Mouse (Mus musculus) ES-E14 (cell line): ENCODE data around the gene Hspa4. TPM values are rescaled to one million over a fixed set of nuclear protein-coding genes. Genes with fewer than 3 reads are reported as not detected.
"Not testable (repeated sequence)": the region's sequence is repeated elsewhere in the genome, so short reads cannot be mapped to it uniquely, and the experiment has no call there.

ENCODE experiments used
- DNase-seq: peaks from one replicate; pipeline ENCODE4 v3.0.0-alpha.2; 2013; ENCODE audit warnings: low read depth, low spot score
- H3K27ac ChIP-seq: 2 replicates; pipeline ENCODE4 v1.5.1; 2012; ENCODE audit warnings: low read depth, mild to moderate bottlenecking, low read length, moderate library complexity, mixed read lengths; ENCODE audit not compliant: poor library complexity, insufficient read depth, severe bottlenecking
- H3K36me3 ChIP-seq: 2 replicates; pipeline ENCODE4 v1.6.1; 2012; ENCODE audit warnings: mild to moderate bottlenecking, low read length, moderate library complexity, mixed read lengths; ENCODE audit not compliant: control insufficient read depth, poor library complexity, insufficient read depth, severe bottlenecking
- H3K4me1 ChIP-seq, 2 experiments: fragments of 150-350 bp in 1 of 2; sonication (generic) in 1 of 2; 2 replicates each; pipeline ENCODE4 v1.6.1; 2012; ENCODE audit warnings: low read length in 2 of 2, mild to moderate bottlenecking in 1 of 2, mixed read lengths in 1 of 2; ENCODE audit not compliant: control insufficient read depth in 2 of 2, insufficient read depth in 2 of 2, poor library complexity in 1 of 2
- H3K4me3 ChIP-seq, 2 experiments: fragments of 150-350 bp in 1 of 2; sonication (generic) in 1 of 2; 2 replicates each; pipeline ENCODE4 v1.5.1; 2012; ENCODE audit warnings: low read length in 2 of 2, low read depth in 1 of 2, mild to moderate bottlenecking in 1 of 2, mixed read lengths in 1 of 2; ENCODE audit not compliant: insufficient read depth in 1 of 2, poor library complexity in 1 of 2, severe bottlenecking in 1 of 2
- H3K9ac ChIP-seq: 2 replicates; pipeline ENCODE4 v1.6.1; 2012; ENCODE audit warnings: low read depth, mild to moderate bottlenecking, low read length, mixed read lengths; ENCODE audit not compliant: poor library complexity, insufficient read depth, severe bottlenecking
- H3K9me3 ChIP-seq: fragments of 150-350 bp; sonication (generic); 2 replicates; pipeline ENCODE4 v1.6.1; 2012; ENCODE audit warnings: low read depth, mild to moderate bottlenecking, low read length; ENCODE audit not compliant: control insufficient read depth, insufficient read depth
- CHD2 ChIP-seq: IDR thresholded peaks from 2 replicates; pipeline ENCODE4 v1.6.1; 2014; ENCODE audit warnings: mild to moderate bottlenecking, low read depth, low read length, inconsistent platforms
- HCFC1 ChIP-seq: IDR thresholded peaks from 2 replicates; pipeline ENCODE4 v1.6.1; 2012; ENCODE audit warnings: low read length, inconsistent platforms, borderline replicate concordance; ENCODE audit not compliant: insufficient read depth
- MAFK ChIP-seq: IDR thresholded peaks from 2 replicates; pipeline ENCODE4 v1.6.1; 2014; ENCODE audit warnings: mild to moderate bottlenecking, low read depth, low read length, inconsistent platforms; ENCODE audit not compliant: insufficient read depth
- ZC3H11A ChIP-seq: IDR thresholded peaks from 2 replicates; pipeline ENCODE4 v1.6.1; 2012; ENCODE audit warnings: low read depth, mild to moderate bottlenecking, inconsistent platforms, low read length, borderline replicate concordance
- ZNF384 ChIP-seq: IDR thresholded peaks from 2 replicates; pipeline ENCODE4 v1.6.1; 2012; ENCODE audit warnings: low read depth, low read length, inconsistent platforms
- in situ Hi-C, 2 experiments: fragments of 600-800 bp; cut with MboI; formaldehyde crosslinking; loops; one replicate each; pipeline ENCODE4 v1.15.1; 2025; ENCODE audit warnings: low sequenced_read_pairs in 2 of 2, inconsistent platforms in 1 of 2; ENCODE audit not compliant: unreplicated experiment in 2 of 2
- total RNA-seq: library from RNA; depleted of rRNA; stranded (reverse); fragments of 300-350 nt; gene quantifications from 2 replicates; pipeline ENCODE4 v1.2.3, GENCODE M21; 2012

Hspa4 gene
- total RNA-seq, 1 experiment, result 280 TPM

GRCm38 (mm10) chr11:53318568-53318967 is 18.3 kb upstream of the Hspa4 start:
- not testable (repeated sequence) for DNase-seq
- TF ChIP-seq ZNF384, result peak; percentile 82

GRCm38 (mm10) chr11:53318041-53318440 is 17.8 kb upstream of the Hspa4 start:
- TF ChIP-seq ZNF384, result no peak
- TF ChIP-seq CHD2, result no peak
- no peak for TF ChIP-seq HCFC1
- no peak for TF ChIP-seq MAFK
- TF ChIP-seq ZC3H11A, result no peak
- peaks cover 7 to 11% of the 10 kb centered on the region in 2 experiments; a peak in 2 of 4 replicates for H3K4me1 ChIP-seq
- DNase-seq, result no peak
- H3K9me3 ChIP-seq, result no peaks in the 10 kb centered on the region
- H3K27ac ChIP-seq, result no peak overlapping the region; the same call in 1 of the 2 replicates
- in situ Hi-C loops, result no loop called here
- H3K36me3 ChIP-seq, result no peaks in the 10 kb centered on the region
- H3K4me3 ChIP-seq, result no peak overlapping the region
- H3K9ac ChIP-seq, result no peak overlapping the region

More at GRCm38 (mm10) chr11:53318568-53318967, 18.3 kb upstream of the Hspa4 start:
- H3K4me3 ChIP-seq, H3K9ac ChIP-seq, in situ Hi-C loops, H3K27ac ChIP-seq, H3K9me3 ChIP-seq, H3K36me3 ChIP-seq: not testable (repeated sequence)
- peaks cover 7 to 11% of the 10 kb centered on the region in 2 experiments; a peak in 2 of 4 replicates for H3K4me1 ChIP-seq

- no peak for TF ChIP-seq MAFK
- TF ChIP-seq ZNF384, result no peak
- TF ChIP-seq CHD2, result no peak
- TF ChIP-seq ZC3H11A, result no peak
- no peak for TF ChIP-seq HCFC1
These were observed 16.7 kb upstream of the Hspa4 start for GRCm38 (mm10) chr11:53316996-53317395.

DNA sequence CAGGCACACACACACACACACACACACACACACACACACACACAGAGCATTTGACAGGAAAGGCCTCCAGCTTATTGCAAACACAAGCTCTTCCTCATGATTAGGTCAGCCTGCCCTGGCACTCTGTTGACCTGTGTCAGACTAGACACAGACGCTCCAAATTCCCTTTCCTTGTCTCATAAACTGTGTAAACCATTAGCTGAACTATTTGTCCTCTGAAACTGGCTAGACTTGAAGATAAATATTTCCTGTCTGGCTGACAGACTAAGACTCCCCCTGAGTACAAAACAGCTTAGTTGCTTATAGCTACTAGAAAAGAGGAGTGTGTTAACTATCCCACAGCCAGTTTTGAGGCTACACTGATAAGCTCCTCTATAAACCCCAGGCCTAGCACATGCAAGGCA is 14.5 kb upstream of the Hspa4 start:
- TF ChIP-seq HCFC1 (no peak), CHD2 (no peak), MAFK (no peak), ZC3H11A (no peak), ZNF384 (no peak)
- in situ Hi-C loops, result no loop called here
- no peak for DNase-seq

More at GRCm38 (mm10) chr11:53316996-53317395, 16.7 kb upstream of the Hspa4 start:
- Histone ChIP-seq H3K27ac (peak overlapping the region; percentile 33; the same call in 1 of the 2 replicates), H3K4me1 (peaks cover 11 to 15% of the 10 kb centered on the region in 2 experiments; a peak in 3 of 4 replicates), H3K36me3 (no peaks in the 10 kb centered on the region), H3K4me3 (no peak overlapping the region), H3K9ac (no peak overlapping the region), H3K9me3 (no peaks in the 10 kb centered on the region)
- DNase-seq, result no peak
- in situ Hi-C loops, result no loop called here

DNA sequence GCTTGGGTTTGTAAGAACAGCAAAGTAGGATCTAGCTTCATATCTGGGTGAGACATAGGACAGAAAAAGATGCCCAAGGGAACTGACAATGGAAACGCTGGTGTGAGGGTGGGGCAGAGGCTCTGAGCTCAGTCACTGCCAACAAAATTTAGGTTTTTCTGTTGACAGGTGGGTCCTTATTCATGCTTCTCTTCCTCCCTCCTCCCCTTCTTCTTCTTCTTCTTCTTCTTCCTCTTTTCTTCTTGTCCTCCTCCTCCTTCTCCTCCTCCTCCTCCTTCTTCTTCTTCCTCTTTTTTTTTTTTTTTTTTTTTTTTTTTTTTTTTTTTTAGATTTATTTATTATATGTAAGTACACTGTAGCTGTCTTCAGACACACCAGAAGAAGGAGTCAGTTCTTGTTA is 12.6 kb upstream of the Hspa4 start:
- H3K36me3 ChIP-seq, H3K9me3 ChIP-seq, DNase-seq, H3K4me3 ChIP-seq, H3K9ac ChIP-seq, in situ Hi-C loops, H3K27ac ChIP-seq: not testable (repeated sequence)
- H3K4me1 ChIP-seq, result peaks cover 14 to 16% of the 10 kb centered on the region in 2 experiments; a peak in 3 of 4 replicates

More for the DNA sequence above, 14.5 kb upstream of the Hspa4 start:
- H3K9me3 ChIP-seq, result no peaks in the 10 kb centered on the region
- H3K4me1 ChIP-seq, result peaks cover 14 to 19% of the 10 kb centered on the region in 2 experiments; a peak in 3 of 4 replicates
- no peaks in the 10 kb centered on the region for H3K36me3 ChIP-seq
- H3K4me3 ChIP-seq, result no peak overlapping the region
- no peak overlapping the region for H3K27ac ChIP-seq
- H3K9ac ChIP-seq, result no peak overlapping the region
